Mouse (Mus musculus): Measurements from ENCODE around the gene Gm10642. TPM values are rescaled to one million over a fixed set of nuclear protein-coding genes. Genes with fewer than 3 reads are reported as not detected.

Gene Gm10642
- total RNA-seq (2021) = 1 to 10 TPM in 1 of 2 experiments, under 1 TPM in 1; 0.60 to 1.1 TPM
- long read RNA-seq, experiment 1, partial matches to known transcripts = 0 of 1 reads
- long read RNA-seq, experiment 1, other reads (novel, unspliced or antisense) = 0 of 1 reads
- long read RNA-seq, experiment 2 = 0 reads

DNA sequence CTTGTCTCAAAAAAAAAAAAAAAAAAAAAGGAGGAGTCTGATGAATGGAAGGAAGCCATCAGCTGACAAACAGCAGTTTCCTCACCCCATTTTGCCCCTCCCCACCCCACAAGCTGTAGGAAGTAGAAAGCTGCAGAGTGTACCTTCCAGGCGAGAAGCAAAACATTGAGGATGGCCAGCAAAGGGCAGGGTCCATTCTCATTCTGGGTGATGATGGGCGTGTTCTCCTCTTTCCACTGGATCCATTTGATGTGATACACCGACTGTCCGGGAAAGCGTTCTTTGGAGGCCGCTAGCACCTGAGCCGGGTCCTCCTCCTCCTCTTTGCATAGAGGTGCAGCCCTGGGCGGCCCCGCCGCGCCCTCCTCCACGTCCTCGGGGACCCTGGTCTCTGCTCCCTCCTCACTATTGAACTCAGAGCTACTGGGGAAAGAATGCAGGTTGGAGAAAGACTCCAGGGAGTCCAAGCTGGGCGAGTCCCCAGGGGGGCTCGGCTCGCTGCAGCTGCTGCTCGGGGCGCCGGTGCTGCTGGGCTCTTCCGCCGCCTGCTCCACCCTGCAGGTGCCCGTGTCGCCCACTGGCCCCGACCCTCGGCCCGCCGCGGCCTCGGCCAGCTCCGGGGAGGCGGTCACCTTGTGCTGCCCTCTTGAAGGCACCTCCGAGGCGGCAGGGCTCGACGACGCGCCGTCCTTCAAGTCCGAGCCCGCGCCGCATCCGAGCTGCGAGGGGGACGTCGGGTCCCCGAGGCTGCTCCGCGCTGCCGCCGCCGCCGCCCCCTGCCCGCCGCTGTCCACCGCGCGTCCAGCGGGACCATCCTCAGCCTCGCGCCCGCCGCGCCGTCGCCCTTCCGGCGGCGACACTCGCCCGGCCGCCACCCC, at the start of gene Gm10642:
TSS of gene Gm10642 (plus strand) at position 122 of the 878 bp plus-strand sequence.
- DNase-seq = peak; percentile 52

DNA sequence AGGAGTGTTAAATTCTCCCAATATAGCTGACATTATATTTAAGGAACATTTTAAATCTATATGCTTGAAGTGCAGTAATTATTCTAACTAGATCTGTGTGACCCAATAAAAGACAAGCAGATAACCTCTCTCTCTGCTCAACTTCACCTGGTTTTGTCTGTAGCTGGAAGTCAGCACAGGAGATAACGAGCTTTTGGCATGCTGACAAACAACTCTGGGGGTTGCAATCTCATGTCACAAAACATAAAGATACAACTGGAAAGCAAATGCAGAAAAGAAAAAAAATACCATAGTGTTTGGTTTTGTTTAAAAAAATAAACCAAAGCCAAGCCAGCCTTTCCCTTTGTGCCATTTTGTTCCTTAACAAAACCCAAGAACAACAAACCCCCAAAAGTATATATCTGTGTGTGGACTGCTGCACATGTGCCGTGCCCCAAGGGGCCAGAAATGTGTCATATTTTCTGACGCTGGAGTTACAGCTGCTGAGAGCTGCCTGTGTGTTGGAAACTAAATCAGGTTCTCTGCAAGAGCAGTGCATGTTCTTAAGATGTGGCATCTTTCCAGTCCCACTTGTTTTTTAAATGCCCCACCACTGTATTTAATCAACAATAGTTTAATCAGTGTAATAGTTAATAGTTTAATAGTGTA, 44.9 kb upstream of the Gm10642 start:
- DNase-seq = no peak

DNA sequence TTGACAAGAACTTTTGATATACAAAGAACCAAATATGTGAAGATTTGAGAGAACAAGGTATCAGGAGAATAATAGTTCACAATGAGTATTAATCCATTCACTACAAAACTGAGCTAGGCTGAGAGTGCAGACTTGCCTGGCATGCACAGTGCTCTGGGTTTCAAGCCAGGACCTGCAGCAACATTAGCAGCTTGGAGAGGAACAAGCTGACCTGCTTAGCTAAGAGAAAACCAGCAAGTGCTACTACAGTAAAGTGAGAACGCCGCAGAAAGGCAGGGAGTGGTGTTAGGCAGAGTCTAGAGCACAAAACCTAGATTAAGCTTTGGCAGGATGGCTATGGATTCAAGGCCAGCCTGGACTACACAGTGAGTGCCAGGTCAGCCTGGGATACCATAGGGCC, 26.3 kb upstream of the Gm10642 start:
- no peak for DNase-seq

DNA sequence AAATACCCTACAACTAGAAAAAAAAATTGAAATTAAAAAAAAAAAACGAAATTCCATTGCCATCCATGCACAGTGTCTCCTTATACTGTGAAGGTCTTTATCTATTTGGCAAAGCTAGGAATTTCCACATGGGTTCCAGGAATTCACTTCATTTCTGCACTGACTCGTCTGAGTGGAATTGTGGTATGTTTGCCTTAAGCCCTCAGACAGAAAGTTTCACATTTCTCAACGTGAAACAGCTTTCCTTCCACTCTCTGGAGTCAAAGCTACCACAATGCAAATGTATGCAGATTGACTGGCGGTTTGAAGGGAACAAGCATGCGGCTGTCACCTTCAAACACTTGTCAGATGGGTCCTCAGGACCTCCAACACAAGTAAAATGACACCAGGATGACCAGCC, 24.4 kb upstream of the Gm10642 start:
- no peak for DNase-seq

DNA sequence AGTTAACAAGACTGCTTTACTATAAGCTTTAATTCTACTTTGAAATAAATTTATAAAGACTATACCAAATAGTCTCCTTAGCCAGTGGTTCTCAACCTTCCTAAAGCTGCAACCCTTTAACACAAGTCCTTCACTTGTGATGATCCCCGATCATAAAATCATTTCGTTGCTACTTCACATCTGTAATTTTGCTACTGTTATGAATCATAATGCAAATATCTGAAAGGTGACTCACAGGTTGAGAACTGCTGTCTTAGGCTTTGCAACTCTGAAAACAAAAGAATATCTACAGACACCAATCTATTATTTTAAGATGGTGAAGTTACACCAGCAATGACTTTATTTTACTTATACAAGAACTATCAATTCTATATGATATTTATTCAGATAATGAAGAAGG, 19.3 kb upstream of the Gm10642 start:
- no peak for DNase-seq

DNA sequence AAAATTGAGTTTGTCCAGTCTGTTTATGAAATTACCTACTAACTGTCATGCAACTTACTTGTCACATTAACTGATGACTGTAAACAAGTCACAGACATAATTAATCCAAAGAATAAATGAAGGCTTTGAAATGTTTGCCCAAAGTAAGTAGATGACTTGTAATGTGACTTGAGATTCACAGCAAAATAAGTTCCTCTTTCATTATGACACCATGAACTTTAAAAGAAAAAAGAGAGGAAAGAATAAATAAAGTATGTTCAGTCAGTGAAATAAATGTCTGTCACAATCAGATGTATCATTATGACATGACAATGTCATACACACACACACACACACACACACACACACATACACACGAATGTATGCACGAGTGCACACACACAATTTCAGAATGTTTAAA, 5.8 kb upstream of the Gm10642 start:
- no peak for DNase-seq

DNA sequence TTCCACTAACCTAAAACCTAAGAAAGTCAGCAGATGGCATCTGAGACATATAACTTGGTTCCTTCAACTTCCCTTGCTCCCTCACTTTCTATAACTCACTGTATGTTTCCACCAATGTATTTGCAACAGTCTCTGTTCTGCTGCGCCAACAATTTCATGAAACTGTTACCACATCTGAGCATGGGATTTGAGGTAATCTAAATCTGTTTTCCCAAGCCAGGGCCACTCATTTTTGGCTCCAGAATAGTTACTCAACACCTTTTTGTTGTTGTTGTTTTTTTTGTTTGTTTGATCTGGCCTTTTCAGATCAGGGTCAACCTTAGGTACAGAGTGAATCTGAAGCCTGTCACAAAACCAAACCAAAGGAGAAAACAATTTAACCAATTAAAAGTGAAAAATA, 5.1 kb upstream of the Gm10642 start:
- DNase-seq = no peak

DNA sequence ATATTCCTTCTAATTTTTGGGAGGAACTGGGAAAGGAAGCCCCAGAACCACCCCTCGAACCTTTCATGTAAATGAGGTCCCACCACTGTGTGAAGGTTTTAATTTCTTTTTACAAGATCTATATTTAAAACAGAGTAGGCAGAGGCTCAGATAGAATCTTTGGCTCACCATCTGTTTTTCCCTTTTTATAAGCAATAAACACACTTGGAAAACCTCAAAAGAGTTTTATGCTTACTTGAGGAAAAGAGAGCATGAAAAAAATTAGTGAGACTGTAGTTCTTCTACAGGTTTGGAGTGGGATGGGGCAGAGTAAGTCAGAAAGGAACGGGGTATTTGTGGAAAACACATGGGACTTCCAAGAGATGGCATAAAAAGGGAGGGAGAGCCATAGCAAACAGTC, 3.8 kb upstream of the Gm10642 start:
- DNase-seq = no peak

DNA sequence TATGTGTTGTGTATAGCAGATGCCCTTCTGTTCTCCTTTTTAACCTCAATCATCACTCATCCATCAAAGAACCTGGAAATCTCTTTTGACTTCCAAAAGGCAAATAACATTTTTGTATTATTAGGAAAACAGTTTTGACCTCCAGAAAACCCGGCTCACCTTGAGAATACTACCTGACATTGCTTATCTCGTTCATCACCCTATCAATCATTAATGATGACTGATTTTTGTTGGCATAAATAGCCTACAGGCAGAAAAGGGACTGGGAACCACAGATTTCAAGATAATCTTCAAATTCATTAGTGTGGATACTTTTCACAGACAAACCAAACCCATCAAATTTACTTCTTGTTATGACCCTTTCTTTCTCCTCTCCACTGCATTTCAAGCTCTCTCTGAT, 2.2 kb upstream of the Gm10642 start:
- DNase-seq = no peak

DNA sequence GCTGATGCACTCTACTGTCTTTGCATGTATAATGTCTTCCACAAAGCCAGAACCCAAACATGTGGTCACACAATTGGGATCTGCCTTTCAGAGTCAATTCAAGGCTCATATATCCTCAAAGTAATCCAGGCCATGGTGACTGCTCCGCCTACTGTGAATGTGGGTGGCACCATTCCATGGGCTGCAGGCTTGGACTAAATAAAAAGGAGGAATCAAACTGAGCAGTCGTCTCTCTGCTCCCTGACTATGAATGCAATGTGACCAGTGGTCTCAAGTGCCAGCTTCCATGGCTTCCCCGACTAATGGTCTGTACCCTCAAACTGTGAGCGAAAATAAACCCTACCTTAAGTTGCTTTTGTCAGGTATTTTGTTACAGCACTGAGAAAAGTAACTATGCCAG, 1.6 kb upstream of the Gm10642 start:
- no peak for DNase-seq

DNA sequence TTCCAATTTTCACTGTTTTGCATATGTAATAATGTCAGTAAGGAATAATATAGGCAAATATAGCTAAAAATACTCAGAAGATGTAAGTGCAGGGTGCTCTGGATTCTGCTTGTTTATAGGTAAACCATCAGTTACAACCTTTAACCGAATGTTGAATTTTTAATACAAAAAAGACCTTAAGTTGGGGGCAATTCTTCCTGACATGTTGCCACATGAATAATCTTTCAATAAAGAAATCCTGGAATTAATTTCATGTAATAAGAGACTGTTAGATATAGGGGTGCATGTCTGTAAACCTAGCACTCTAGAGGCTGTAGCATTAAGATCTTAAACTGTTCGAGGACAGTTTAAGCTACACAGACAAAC, 304 bp upstream of the Gm10642 start:
- no peak for DNase-seq

DNA sequence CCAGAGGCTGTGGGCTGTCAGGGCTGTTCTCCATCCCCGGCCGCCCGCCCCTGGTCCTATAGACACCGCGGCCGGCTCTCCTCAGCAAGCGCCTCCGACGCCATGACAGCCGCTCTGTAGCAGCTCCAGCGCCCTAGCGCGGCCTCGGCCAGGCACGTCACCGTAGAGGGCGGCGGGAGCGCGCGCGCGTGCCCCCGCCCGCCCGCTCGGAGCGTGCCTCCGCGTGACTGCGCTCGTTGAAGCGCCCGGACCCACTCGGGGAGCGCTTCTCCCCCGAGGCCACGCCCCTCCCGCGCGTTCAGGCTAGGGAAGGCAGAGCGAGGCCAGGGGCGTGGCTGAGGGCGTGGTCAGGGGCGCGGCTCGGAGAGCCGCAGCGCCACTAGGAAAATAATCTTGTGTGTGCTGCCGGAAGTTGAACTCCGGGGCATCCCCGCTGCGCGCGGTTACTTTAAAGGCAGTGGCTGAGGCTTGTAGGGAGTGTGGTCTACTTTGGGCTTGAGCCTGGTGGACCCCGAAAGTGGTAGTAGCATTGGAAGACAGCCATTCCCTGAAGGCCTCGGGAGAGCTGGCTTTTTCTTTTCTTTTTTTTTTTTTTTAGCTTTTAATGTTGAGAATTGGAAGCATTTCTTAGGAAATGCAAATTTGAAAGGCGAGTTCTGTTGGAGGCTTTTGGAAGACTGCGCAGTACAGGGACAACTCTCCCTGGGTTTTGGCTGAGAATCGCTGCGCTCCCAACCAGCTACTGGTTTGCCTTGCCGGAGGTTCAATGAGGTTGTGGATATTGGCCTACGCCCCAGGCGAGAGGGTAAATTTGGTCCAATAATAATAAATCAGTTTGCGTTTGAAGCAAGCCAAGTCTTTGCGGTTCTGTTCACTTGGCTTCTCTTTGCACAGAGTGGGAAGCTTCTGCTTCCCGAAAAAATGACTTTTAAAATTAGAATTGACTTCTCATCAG, 1.2 kb downstream of the Gm10642 start, which contains the start of gene Mindy2:
TSS of gene Mindy2 (minus strand) at position 162 of the 955 bp plus-strand sequence.
- DNase-seq = peak; percentile 99

DNA sequence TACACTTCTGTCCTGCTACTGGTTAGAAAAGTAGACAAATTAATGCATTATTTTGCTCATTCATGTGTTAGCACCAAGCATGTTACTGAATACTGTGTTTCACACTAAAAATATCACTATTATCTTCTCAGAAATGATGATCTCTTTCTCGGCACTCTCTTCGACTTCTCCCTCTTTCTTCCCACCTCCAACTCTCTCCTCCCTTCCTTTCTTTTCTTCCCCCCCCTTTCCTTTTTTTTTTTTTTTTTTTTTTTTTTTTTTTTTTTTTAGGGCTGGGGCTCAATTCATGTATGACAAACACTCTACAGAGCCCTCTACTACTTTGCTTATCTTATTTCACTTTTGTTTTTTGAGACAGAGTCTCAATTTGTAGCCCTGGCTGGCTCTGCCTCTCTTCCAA, 2.2 kb downstream of the Gm10642 start:
- DNase-seq = no peak

DNA sequence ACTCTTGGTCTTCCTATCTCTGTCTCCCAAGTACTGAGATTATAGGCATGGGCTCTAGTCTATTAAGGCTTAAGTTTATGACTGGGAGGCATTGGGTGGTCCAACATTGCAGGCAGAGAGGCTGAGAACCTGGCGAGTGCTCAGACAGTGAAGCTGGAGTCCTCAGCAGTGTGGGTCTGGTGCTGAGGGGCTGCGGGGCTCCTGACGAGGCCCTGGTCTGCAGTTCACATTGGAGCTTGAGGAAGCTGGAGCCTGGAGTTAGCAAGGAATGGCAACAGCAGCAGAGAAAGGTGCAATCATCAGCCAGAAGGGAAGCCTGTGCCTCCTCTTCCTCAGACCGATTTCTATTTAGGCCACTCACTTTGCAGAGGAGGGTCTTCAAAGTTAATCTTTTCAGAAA, 8.8 kb downstream of the Gm10642 start:
- no peak for DNase-seq

DNA sequence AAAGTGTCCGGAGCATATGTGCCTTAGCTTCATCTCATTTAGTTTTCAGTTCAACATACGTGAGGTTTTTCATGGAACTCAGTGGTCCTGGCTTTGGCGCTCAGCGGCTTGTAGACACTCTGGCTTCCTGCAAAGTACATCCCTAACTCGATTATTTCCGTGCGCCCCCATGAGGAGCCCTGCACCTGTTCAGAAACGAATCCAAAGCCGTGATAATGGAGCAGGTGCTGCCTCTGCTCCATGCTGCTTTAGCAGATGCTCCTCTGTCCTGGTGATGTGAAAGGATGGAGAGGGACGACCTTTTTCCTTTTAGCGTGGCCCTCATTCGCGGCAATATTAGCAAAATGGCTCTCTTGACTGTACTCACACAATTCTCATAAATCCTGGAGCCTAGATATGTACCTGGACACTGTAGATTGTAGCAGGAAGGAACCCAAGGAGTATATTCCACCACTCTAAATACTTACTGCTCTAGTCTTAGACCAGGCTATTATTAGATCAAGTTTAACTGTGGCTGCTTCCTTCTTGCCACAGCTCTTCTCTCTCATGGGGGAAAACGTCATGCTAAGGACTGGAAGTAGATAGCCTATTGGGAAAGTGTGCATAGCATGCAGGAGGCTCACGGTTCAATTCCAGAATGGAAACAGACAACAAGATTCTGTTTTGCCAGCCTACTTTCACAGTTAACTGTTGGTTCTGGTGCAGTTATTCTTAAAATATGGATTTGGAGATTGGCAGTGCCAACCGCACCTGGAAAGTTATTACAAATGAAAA, 9.5 kb downstream of the Gm10642 start:
- no peak for DNase-seq

DNA sequence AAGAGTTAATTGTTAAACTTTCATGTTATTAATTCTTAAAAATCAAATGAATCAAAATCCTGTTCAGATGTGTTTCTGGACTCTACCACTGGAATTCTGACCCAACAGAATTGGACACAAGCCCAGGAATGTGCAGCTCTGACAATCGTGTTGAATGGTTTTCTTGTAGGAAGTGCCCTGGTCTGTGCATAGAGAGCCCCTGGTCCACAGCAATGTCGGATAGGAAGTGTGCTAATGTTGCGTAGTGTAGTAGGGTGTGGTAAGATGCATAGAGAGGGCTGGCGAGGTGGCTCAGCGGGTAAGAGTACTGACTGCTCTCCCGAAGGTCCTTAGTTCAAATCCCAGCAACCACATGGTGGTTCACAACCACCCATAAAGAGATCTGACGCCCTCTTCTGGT, 10.8 kb downstream of the Gm10642 start:
- no peak for DNase-seq

DNA sequence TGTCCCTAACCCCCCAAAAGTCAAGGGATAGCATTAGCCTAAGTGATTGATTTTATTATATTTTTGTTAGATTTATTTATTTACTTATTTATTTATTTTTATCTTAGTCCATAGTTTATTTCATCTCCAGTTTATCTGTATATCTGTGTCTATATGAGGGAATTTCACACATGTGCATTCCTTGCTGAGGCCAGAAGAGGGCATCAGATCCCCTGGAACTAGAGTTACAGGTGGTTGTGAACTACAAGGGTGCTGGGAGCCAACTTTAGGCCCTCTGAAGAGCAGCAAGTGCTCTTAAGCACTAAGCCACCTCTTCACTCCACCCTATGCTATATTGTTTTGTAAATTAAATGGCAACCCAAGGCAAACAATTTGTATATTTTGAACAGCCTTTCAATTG, 12.0 kb downstream of the Gm10642 start:
- no peak for DNase-seq

DNA sequence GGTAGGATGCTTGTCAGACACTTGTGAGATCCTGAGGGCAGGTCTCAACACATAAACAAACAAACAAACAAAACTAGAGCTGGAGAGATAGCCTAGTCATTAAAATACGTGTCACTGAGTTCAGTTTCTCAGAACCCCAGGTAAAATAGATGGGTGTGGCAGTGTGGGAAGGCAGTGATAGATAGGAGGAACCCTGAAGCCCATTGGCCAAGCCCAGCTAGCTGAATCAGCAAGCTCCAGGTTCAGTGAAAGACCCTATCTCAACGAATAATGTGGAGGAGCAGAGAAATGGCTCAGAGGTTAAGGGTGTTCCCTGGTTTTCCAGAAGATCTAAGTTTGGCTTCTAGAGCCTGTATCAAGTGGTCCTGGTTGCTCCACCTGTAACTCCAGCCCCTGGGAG, 13.1 kb downstream of the Gm10642 start:
- no peak for DNase-seq

DNA sequence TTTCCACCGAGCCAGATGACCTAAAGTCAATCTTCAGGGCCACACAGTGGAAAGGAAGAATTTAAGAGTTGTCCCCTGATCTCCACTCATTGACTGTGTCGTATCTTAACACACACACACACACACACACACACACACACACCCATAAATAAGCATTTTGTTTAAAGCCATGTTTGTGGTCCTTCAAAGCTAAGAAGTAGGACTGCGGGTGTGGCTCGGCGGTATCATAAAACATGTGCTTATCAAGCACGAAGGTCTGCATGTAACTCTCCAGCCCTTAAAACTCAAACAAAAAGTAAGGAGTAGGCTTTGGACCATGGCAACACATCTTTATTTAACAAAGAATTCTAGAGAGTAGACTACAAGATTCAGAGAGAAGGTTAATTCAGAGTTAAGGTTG, 14.3 kb downstream of the Gm10642 start:
- no peak for DNase-seq

DNA sequence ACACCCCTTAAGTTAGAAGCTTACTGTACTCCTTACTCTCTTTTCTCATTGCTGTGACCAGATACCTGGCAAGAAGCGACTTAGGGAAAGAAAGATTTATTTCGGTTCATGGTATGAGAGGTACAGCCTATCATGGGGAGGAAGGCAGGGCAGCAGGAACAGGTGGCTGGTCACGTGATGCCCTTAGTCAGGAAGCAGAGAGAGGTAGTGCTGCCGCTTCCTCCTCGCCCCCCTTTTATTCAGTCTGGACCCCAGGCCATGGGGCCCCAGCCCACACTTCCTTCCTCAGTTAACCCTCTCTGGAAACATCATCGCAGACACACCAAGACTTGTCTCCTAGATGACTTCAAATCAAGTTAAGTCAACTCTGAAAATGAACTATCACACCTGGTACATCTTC, 15.2 kb downstream of the Gm10642 start:
- DNase-seq = no peak

DNA sequence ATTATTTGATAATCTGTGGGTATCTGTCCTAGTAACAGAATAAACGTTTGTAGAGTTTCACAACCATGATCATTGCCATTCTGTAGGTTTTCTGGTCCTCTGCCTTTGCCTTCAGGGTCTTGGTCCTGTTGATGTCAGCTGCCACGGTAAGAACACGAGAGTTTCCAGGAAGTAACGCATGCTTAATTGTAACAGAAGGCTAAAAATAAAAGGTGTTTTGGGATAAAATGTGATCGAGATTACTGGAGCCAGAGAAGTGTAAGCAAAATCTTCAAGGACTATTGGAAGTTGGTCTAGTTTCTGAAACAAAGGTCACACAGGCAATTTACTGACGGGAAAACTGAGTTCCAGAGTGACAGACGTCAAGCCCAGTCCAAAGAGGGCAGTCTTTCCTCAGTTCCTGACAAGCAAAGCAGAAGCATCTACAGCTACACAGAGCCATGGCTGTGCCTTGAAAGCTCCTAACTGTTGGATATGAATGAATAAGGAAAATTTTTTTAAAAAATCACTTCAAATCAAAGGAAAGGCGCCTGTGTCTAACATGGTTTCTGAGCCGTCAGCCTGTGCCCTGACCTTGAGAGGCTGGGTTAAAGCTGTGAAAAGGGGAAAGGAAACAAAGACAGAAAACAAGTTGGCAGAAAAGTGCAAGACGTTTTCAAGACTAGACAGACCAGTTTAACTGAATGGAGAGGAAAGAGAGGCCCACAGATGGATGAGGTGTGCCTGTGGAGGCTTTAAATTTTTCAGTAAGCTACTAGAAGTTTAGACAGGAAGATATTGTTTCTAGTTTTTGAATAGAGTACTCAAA, 15.9 kb downstream of the Gm10642 start:
- DNase-seq = peak; percentile 26
